Mouse (Mus musculus) liver, postnatal 0 days (tissue): ENCODE measurements around the gene Il31. TPM values are rescaled to one million over a fixed set of nuclear protein-coding genes. Genes with fewer than 3 reads are reported as not detected.

Experiments
- ATAC-seq: fragments of 200-750 bp; cut with Nextera tagmentation; 2 replicates; pipeline ENCODE4 v1.8.0; 2017; ENCODE audit warnings: mild to moderate bottlenecking, moderate library complexity
- DNase-seq: peaks from one replicate; pipeline ENCODE4 v3.0.0-alpha.2; 2016
- H3K27ac ChIP-seq: fragments of 300-500 bp; sonication (generic); 2 replicates; pipeline ENCODE4 v1.5.1; 2014; ENCODE audit warnings: antibody characterized with exemption, moderate library complexity, mild to moderate bottlenecking, low read depth
- H3K27me3 ChIP-seq: fragments of 300-500 bp; sonication (generic); 2 replicates; pipeline ENCODE4 v1.6.1; 2014; ENCODE audit warnings: low read length, control low read depth, mixed read lengths; ENCODE audit not compliant: insufficient read depth
- H3K36me3 ChIP-seq: fragments of 300-500 bp; sonication (generic); replicated peaks from 2 replicates; pipeline ENCODE4 v1.6.1; 2014; ENCODE audit warnings: mild to moderate bottlenecking, control low read depth, low read length, moderate library complexity, mixed read lengths; ENCODE audit not compliant: insufficient read depth
- H3K4me1 ChIP-seq: fragments of 300-500 bp; sonication (generic); 2 replicates; pipeline ENCODE4 v1.6.1; 2014; ENCODE audit warnings: antibody characterized with exemption, mild to moderate bottlenecking, control low read depth; ENCODE audit not compliant: insufficient read depth
- H3K4me2 ChIP-seq: fragments of 300-500 bp; sonication (generic); 2 replicates; pipeline ENCODE4 v1.6.1; 2014; ENCODE audit warnings: low read depth, mild to moderate bottlenecking, low read length, moderate library complexity, mixed read lengths
- H3K4me3 ChIP-seq: fragments of 300-500 bp; sonication (generic); 2 replicates; pipeline ENCODE4 v1.5.1; 2014; ENCODE audit warnings: low read depth, low read length
- H3K9ac ChIP-seq: fragments of 300-500 bp; sonication (generic); replicated peaks from 2 replicates; pipeline ENCODE4 v1.6.1; 2014; ENCODE audit warnings: mild to moderate bottlenecking, moderate library complexity
- H3K9me3 ChIP-seq: fragments of 300-500 bp; sonication (generic); 2 replicates; pipeline ENCODE4 v1.6.1; 2016; ENCODE audit warnings: mild to moderate bottlenecking, control low read depth, low read length, mixed read lengths
- CTCF ChIP-seq: sonication (generic); IDR thresholded peaks from 2 replicates; pipeline ENCODE4 v1.5.1; 2016; ENCODE audit warnings: antibody characterized with exemption, low read depth
- EP300 ChIP-seq: IDR thresholded peaks from 2 replicates; pipeline ENCODE4 v1.6.1; 2016; ENCODE audit warnings: antibody characterized with exemption, low read depth, mild to moderate bottlenecking
- WGBS: fragments of 180-500 bp; shearing (Covaris S2); extraction: QIAGEN DNeasy Blood & Tissue Kit; methylation state at CpG from one replicate; pipeline ENCODE4 v1.1.7; 2014; ENCODE audit not compliant: insufficient replicate concordance; 5-methylcytosine and 5-hydroxymethylcytosine counted together
- microRNA-seq: library from miRNA; unstranded; fragments of <30 nt; microRNA quantifications from one replicate; pipeline ENCODE4, GENCODE M21; 2016
- polyA plus RNA-seq: library from polyadenylated mRNA; unstranded; fragments of >200 nt; fragmentation: Nextera tagmentation; extraction: Ambion mirVana; gene quantifications from 2 replicates; pipeline ENCODE4 v1.2.1, GENCODE M21; 2015

The Il31 gene
- polyA plus RNA-seq, 1 experiment from 2014 or later, result not detected

DNA sequence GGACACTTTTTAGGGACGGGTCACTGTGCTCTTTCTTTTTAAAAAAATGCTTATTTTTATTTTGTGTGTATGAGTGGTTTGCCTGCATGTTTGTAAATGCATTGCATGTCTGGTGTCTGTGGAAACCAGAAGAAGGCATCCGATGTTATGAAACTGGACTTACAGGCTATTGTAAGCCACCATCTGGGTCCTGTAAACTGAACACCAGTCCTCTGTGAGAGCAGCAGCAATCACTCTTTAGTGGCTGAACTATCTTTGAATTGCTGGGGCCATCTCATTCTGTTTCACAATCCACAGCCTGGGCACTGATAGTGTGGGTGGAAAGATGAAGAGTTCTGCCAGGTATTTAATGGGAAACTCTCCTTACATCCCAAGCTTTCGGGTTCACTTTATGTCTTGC lies 50.9 kb downstream of the Il31 start:
- no peak overlapping the region for H3K9ac ChIP-seq
- peaks cover 23% of the 10 kb centered on the region for H3K36me3 ChIP-seq
- ATAC-seq (no peak), DNase-seq (no peak)
- TF ChIP-seq EP300, result no peak
- no peak for TF ChIP-seq CTCF
- H3K4me1 ChIP-seq, result peaks cover 8% of the 10 kb centered on the region
- no peak overlapping the region for H3K4me3 ChIP-seq
- no peaks in the 10 kb centered on the region for H3K27me3 ChIP-seq
- no peak overlapping the region for H3K4me2 ChIP-seq
- WGBS, result 82% methylated on average over 3 of the region's 3 CpGs
- no peaks in the 10 kb centered on the region for H3K9me3 ChIP-seq
- no peak overlapping the region for H3K27ac ChIP-seq

GRCm38 (mm10) chr5:123436780-123437175 lies 52.5 kb downstream of the Il31 start:
- Histone ChIP-seq H3K27me3 (no peaks in the 10 kb centered on the region), H3K4me1 (peaks cover 15% of the 10 kb centered on the region), H3K9ac (no peak overlapping the region), H3K27ac (no peak overlapping the region), H3K9me3 (no peaks in the 10 kb centered on the region), H3K4me3 (no peak overlapping the region), H3K4me2 (no peak overlapping the region), H3K36me3 (peaks cover 9% of the 10 kb centered on the region; the same call in 1 of the 2 replicates)
- ATAC-seq (0 out of 2 replicates have a peak, but pooled peaks have one; percentile 17), DNase-seq (peak; percentile 50)
- 23% methylated on average over 4 of the region's 4 CpGs for WGBS
- TF ChIP-seq CTCF (peak; percentile 78), EP300 (no peak)

- peaks cover 15% of the 10 kb centered on the region for H3K4me1 ChIP-seq
- no peak for DNase-seq
- 61% methylated on average over 8 of the region's 8 CpGs for WGBS
- TF ChIP-seq EP300, result no peak
- no peak; the same call in 1 of the 2 replicates for TF ChIP-seq CTCF
- no peak overlapping the region for H3K4me3 ChIP-seq
- no peaks in the 10 kb centered on the region for H3K9me3 ChIP-seq
- no peak for ATAC-seq
- H3K36me3 ChIP-seq, result peaks cover 8% of the 10 kb centered on the region; the same call in 1 of the 2 replicates
- no peak overlapping the region for H3K27ac ChIP-seq
- no peak overlapping the region for H3K4me2 ChIP-seq
- H3K27me3 ChIP-seq, result no peaks in the 10 kb centered on the region
- H3K9ac ChIP-seq, result no peak overlapping the region
Observed at GRCm38 (mm10) chr5:123436071-123436779, 53.1 kb downstream of the Il31 start.

GRCm38 (mm10) chr5:123432305-123432874 lies 56.9 kb downstream of the Il31 start:
- H3K9ac ChIP-seq, result no peak overlapping the region
- ATAC-seq (no peak), DNase-seq (no peak)
- H3K36me3 ChIP-seq, result no peaks in the 10 kb centered on the region
- H3K4me2 ChIP-seq, result no peak overlapping the region
- H3K4me1 ChIP-seq, result peaks cover 15% of the 10 kb centered on the region
- H3K27ac ChIP-seq, result no peak overlapping the region
- H3K4me3 ChIP-seq, result no peak overlapping the region
- no peaks in the 10 kb centered on the region for H3K9me3 ChIP-seq
- WGBS, result 82% methylated on average over 3 of the region's 3 CpGs
- no peaks in the 10 kb centered on the region for H3K27me3 ChIP-seq
- TF ChIP-seq CTCF (no peak), EP300 (no peak)

GRCm38 (mm10) chr5:123431524-123432304 lies 57.6 kb downstream of the Il31 start:
- DNase-seq, result no peak
- TF ChIP-seq CTCF, result no peak
- no peak for TF ChIP-seq EP300

More at GRCm38 (mm10) chr5:123431524-123432304, 57.6 kb downstream of the Il31 start:
- WGBS, result 77% methylated on average over 13 of the region's 13 CpGs
- no peaks in the 10 kb centered on the region for H3K9me3 ChIP-seq
- H3K4me1 ChIP-seq, result peaks cover 15% of the 10 kb centered on the region
- no peak overlapping the region for H3K4me2 ChIP-seq
- H3K9ac ChIP-seq, result no peak overlapping the region
- no peak overlapping the region for H3K27ac ChIP-seq
- H3K4me3 ChIP-seq, result no peak overlapping the region
- no peak for ATAC-seq
- no peaks in the 10 kb centered on the region for H3K36me3 ChIP-seq
- H3K27me3 ChIP-seq, result no peaks in the 10 kb centered on the region

Small RNA genes within 50 kb of the gene (microRNA-seq; reads per million reads assigned to microRNA genes)
- gene Mir7647, result 2.4 reads per million

Other genes starting within 250 kb of the Il31 start
- gene Wdr66, start 237.4 kb downstream of the Il31 start, polyA plus RNA-seq, result 0.06 and 0.21 TPM in 2 replicates
- gene Bcl7a, start 145.7 kb downstream of the Il31 start, polyA plus RNA-seq, result 5.1 and 5.3 TPM in 2 replicates
- 3.5 and 4.5 TPM in 2 replicates for gene Mlxip, start 94.7 kb downstream of the Il31 start, polyA plus RNA-seq
- not detected in 2 replicates for gene Lrrc43, start 184 bp downstream of the Il31 start, polyA plus RNA-seq
- gene B3gnt4, start 21.0 kb upstream of the Il31 start, polyA plus RNA-seq, result not detected in 2 replicates
- gene Diablo, start 34.7 kb upstream of the Il31 start, polyA plus RNA-seq, result 34.1 and 35.2 TPM in 2 replicates
- not detected in 2 replicates for gene Gm49027, start 36.0 kb upstream of the Il31 start, polyA plus RNA-seq
- gene Vps33a, start 83.5 kb upstream of the Il31 start, polyA plus RNA-seq, result 11.6 and 11.8 TPM in 2 replicates
- 10.1 and 12.2 TPM in 2 replicates for gene Clip1, start 195.1 kb upstream of the Il31 start, polyA plus RNA-seq
- 19.3 and 23.7 TPM in 2 replicates for gene Zcchc8, start 231.6 kb upstream of the Il31 start, polyA plus RNA-seq